Mouse (Mus musculus) heart, adult 2 months (tissue): ENCODE results near the gene Kcnk13.

Source experiments
- CTCF ChIP-seq: fragments of 200-600 bp; IDR thresholded peaks from 2 replicates; pipeline ENCODE4 v1.8.1; 2022; ENCODE audit warnings: antibody characterized with exemption, mild to moderate bottlenecking, moderate library complexity
- EP300 ChIP-seq: fragments of 200-500 bp; IDR thresholded peaks from 2 replicates; pipeline ENCODE4 v1.6.1; 2011; ENCODE audit warnings: low read depth, low read length, control low read depth; ENCODE audit not compliant: insufficient read depth

GRCm38 (mm10) chr12:99933630-99934029, 30.7 kb upstream of the Kcnk13 start:
- TF ChIP-seq CTCF (no peak), EP300 (no peak)
